Mouse (Mus musculus): ENCODE measurements around the gene Gmcl1. TPM values are rescaled to one million over a fixed set of nuclear protein-coding genes. Genes with fewer than 3 reads are reported as not detected.

Gene Gmcl1
- total RNA-seq, 4 experiments from 2014 or later = 3.6 to 5.2 (median 4.3) TPM

- no peak for DNase-seq (ENCODE audit: low spot score)
Observed at GRCm38 (mm10) chr6:86665076-86665475, 68.1 kb downstream of the Gmcl1 start.

- DNase-seq (ENCODE audit: low spot score) = no peak
Observed at GRCm38 (mm10) chr6:86660161-86660877, 72.9 kb downstream of the Gmcl1 start.

- DNase-seq (ENCODE audit: low spot score) = no peak
Observed at GRCm38 (mm10) chr6:86658501-86658900, 74.7 kb downstream of the Gmcl1 start.

- no peak for DNase-seq (ENCODE audit: low spot score)
Observed at GRCm38 (mm10) chr6:86654270-86654916, 78.8 kb downstream of the Gmcl1 start.

GRCm38 (mm10) chr6:86653026-86653425 lies 80.2 kb downstream of the Gmcl1 start:
- no peak for DNase-seq (ENCODE audit: low spot score)

- no peak for DNase-seq (ENCODE audit: low spot score)
Observed at GRCm38 (mm10) chr6:86646143-86646542, 87.0 kb downstream of the Gmcl1 start.

- no peak for DNase-seq (ENCODE audit: low spot score)
Observed at GRCm38 (mm10) chr6:86645551-86645950, 87.6 kb downstream of the Gmcl1 start.

GRCm38 (mm10) chr6:86644775-86645400 lies 88.3 kb downstream of the Gmcl1 start:
- no peak for DNase-seq (ENCODE audit: low spot score)

Other genes with a start within 250 kb of the Gmcl1 start
- 100 to 1,000 TPM; 157 to 166 (median 162) TPM for gene Pcbp1, start 207.1 kb downstream of the Gmcl1 start, total RNA-seq (2022)
- gene Asprv1, start 105.2 kb downstream of the Gmcl1 start, total RNA-seq (2022) = not detected
- 1 to 10 TPM; 6.1 to 8.7 (median 7.2) TPM for gene Mxd1, start 64.2 kb downstream of the Gmcl1 start, total RNA-seq (2022)
- gene Snrnp27, start 48.9 kb downstream of the Gmcl1 start, total RNA-seq (2022) = 10 to 100 TPM; 45.1 to 58.5 (median 53.4) TPM
- gene Anxa4, start 60.2 kb upstream of the Gmcl1 start, total RNA-seq (2022) = 10 to 100 TPM; 29.2 to 41.0 (median 37.3) TPM
- gene Aak1, start 116.1 kb upstream of the Gmcl1 start, total RNA-seq (2022) = 10 to 100 TPM; 75.9 to 93.5 (median 92.3) TPM

Data from heart, adult 8-10 months (tissue).